Mouse (Mus musculus): ENCODE data around the gene Swi5.

Gene Swi5

GRCm38 (mm10) chr2:32316887-32317656 is 29.2 kb upstream of the Swi5 start:
- POLR2A ChIA-PET: interaction anchor here in 2 of 4 experiments (0.6 to 1.5 kb wide), 4 partner anchors 13 to 198 kb away, joined by 3 to 9 read pairs (median 4); no protein-coding TSS in a partner anchor

DNA sequence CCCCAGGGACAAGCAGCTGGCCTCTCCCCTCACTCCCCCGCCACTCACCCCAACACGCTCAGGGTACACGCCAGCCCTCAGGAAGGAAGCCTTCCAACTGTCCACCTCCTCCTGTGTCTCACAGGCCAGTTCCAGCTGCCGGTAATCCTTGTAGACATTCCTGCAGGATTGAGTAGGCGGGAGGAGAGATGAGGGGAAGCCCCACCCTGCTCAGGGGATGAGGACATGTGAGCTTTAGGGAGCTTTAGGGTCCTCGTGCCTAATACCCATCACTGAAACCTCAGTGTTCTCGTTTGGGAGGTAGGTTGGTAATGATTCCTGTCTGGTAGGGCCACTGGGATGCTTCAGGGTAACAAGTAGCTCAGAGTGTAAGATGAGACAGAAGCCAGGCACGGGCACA is 27.9 kb upstream of the Swi5 start:
- ChIA-PET CTCF (interaction anchor here in 2 of 4 experiments (0.5 to 1.1 kb wide), 4 partner anchors 11 to 171 kb away, joined by 3 to 5 read pairs (median 4); no protein-coding TSS in a partner anchor), POLR2A (interaction anchor here in 3 of 4 experiments (0.6 to 3.6 kb wide), 6 partner anchors 12 to 359 kb away, joined by 3 to 14 read pairs (median 3); no protein-coding TSS in a partner anchor)

More at GRCm38 (mm10) chr2:32316887-32317656, 29.2 kb upstream of the Swi5 start:
- CTCF ChIA-PET: interaction anchor here in 2 of 4 experiments (0.8 to 1.9 kb wide), 5 partner anchors 9 to 597 kb away, joined by 3 to 6 read pairs (median 5); no protein-coding TSS in a partner anchor

- ChIA-PET POLR2A (interaction anchor here in 1 of 4 experiments (3.6 kb wide), 1 partner anchor 11 kb away, joined by 14 read pairs; no protein-coding TSS in a partner anchor), CTCF (interaction anchor here in 2 of 4 experiments (1.1 to 1.2 kb wide), 2 partner anchors 10 to 44 kb away, joined by 3 read pairs; no protein-coding TSS in a partner anchor)
Observed at GRCm38 (mm10) chr2:32314831-32315230, 27.0 kb upstream of the Swi5 start.

- ChIA-PET POLR2A (interaction anchor here (0.5 to 3.6 kb wide), 40 partner anchors 8 to 582 kb away, joined by 3 to 14 read pairs (median 4); partner anchors contain the start of genes Swi5 (in 2 of the 4), 1110008P14Rik (in 1 of the 4), Golga2 (in 1 of the 4) and Slc25a25 (in 1 of the 4)), CTCF (interaction anchor here (0.5 to 2.1 kb wide), 41 partner anchors 8 to 1008 kb away, joined by 3 to 23 read pairs (median 4); partner anchors contain the start of genes Golga2 (in 2 of the 4), Swi5 (in 2 of the 4), 1110008P14Rik (in 1 of the 4) and Abl1 (in 1 of the 4))
Observed at GRCm38 (mm10) chr2:32312318-32312964, 24.6 kb upstream of the Swi5 start.

- POLR2A ChIA-PET: interaction anchor here in 3 of 4 experiments (0.6 to 2.2 kb wide), 22 partner anchors 17 to 371 kb away, joined by 3 to 10 read pairs (median 4); partner anchors contain the start of genes Swi5 (in 2 of the 3), 1110008P14Rik (in 1 of the 3), Golga2 (in 1 of the 3) and Slc25a25 (in 1 of the 3)
Observed at GRCm38 (mm10) chr2:32311443-32312317, 23.8 kb upstream of the Swi5 start.

DNA sequence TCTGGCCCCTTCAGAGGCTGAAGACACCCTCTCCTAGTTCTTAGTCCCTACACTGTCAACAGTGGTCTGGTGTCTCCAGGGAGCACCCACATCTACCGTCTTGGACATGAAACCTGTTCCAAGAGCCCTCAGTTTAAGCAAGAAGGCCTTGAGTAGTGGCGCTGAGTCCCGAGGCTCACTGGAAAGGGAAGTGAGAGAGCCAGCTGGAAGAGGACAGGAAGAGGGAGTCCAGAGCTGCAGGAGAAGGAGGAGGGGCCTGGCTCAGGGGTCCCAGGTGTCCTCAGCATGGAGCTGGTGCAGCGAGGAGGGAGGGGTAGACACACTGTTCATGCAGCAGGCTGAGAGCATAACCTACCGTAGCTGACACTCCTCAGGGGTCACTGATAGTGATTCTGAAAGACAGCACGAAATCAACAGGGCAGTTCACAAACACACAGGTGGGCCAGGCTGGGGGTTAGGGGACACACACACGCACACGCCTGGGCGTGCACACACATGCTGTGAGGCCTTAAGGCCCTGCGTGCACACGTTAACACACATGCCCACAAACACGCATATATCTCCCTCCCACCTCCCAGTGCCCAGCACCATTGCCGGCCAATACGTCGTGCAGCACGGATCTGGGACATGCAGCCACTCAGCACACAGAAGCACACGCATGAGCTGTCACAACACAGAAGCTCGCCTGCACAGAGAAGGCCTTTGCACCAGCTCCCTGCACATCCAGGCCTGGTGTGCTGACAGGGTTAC is 22.4 kb upstream of the Swi5 start:
- CTCF ChIA-PET: interaction anchor here in 3 of 4 experiments (0.7 to 2.1 kb wide), 4 partner anchors 21 to 176 kb away, joined by 3 to 5 read pairs (median 4); no protein-coding TSS in a partner anchor

More at GRCm38 (mm10) chr2:32311443-32312317, 23.8 kb upstream of the Swi5 start:
- CTCF ChIA-PET: interaction anchor here (0.5 to 2.1 kb wide), 25 partner anchors 7 to 601 kb away, joined by 3 to 23 read pairs (median 5); partner anchors contain the start of genes Golga2 (in 2 of the 4), Swi5 (in 2 of the 4) and 1110008P14Rik (in 1 of the 4)

DNA sequence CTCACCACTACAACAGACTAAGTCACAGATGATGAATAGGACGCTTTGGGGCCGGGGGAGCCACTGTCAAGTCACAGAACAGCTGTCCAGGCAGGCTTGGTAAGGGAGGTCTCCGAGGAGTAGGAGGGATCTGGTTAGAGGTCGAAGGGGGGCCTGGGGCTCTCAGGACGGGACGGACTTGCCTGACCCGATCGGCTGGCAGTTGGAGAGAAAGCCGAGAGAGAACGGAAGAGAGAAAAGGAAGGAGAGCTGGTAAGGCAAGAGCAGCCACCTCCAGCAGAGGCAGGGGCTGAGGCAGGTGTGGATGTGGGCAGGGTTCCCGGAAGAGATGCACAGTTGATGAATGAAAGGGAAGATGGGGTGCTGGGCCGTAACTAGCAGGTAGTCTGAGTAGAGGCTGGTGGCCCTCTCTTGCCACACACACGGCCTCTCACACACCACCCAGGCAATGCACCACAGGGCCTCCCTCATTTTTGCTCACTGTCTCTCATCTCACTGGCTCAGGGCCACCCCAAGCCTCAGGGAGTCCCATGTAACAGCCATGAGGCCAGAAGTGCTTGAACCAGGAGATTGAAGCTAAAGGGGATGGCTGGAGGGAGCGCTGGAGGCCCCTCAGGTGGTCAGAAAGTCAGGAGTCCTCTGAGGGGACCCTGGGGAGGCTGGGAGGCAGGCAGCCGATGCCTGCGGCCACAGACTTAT is 21.1 kb upstream of the Swi5 start:
- ChIA-PET POLR2A (interaction anchor here in 2 of 4 experiments (1.0 to 1.3 kb wide), 2 partner anchors 16 to 171 kb away, joined by 3 to 4 read pairs; no protein-coding TSS in a partner anchor), CTCF (interaction anchor here (0.6 to 2.1 kb wide), 19 partner anchors 12 to 667 kb away, joined by 3 to 11 read pairs (median 5); partner anchors contain the start of genes Swi5 (in 3 of the 4), 1110008P14Rik (in 2 of the 4) and Golga2 (in 2 of the 4))

More for the DNA sequence above, 22.4 kb upstream of the Swi5 start:
- POLR2A ChIA-PET: interaction anchor here in 3 of 4 experiments (0.6 to 1.9 kb wide), 6 partner anchors 22 to 1504 kb away, joined by 3 to 4 read pairs (median 4); partner anchors contain the start of gene Swi5 (in 1 of the 3)

GRCm38 (mm10) chr2:32307941-32308760 is 20.3 kb upstream of the Swi5 start:
- CTCF ChIA-PET: interaction anchor here (0.5 to 2.1 kb wide), 83 partner anchors 9 to 560 kb away, joined by 3 to 18 read pairs (median 3); partner anchors contain the start of genes Swi5 (in 3 of the 4), 1110008P14Rik (in 2 of the 4), Dnm1 (in 2 of the 4) and Golga2 (in 2 of the 4)
- POLR2A ChIA-PET: interaction anchor here in 3 of 4 experiments (0.6 to 1.8 kb wide), 12 partner anchors 13 to 171 kb away, joined by 3 to 9 read pairs (median 4); partner anchors contain the start of gene Swi5 (in 1 of the 3)

- ChIA-PET POLR2A (interaction anchor here in 2 of 4 experiments (0.7 to 1.8 kb wide), 6 partner anchors 12 to 170 kb away, joined by 3 to 9 read pairs (median 4); partner anchors contain the start of gene Swi5 (in 1 of the 2)), CTCF (interaction anchor here (0.6 to 2.1 kb wide), 48 partner anchors 9 to 382 kb away, joined by 3 to 18 read pairs (median 4); partner anchors contain the start of genes 1110008P14Rik (in 1 of the 4), Ciz1 (in 1 of the 4), Dnm1 (in 1 of the 4) and Pip5kl1 (in 1 of the 4))
Observed at GRCm38 (mm10) chr2:32307247-32307798, 19.4 kb upstream of the Swi5 start.

- CTCF ChIA-PET: interaction anchor here in 3 of 4 experiments (0.6 to 3.0 kb wide), 6 partner anchors 12 to 109 kb away, joined by 3 to 17 read pairs (median 6); no protein-coding TSS in a partner anchor
- POLR2A ChIA-PET: interaction anchor here in 2 of 4 experiments (0.6 to 1.2 kb wide), 3 partner anchors 19 to 1226 kb away, joined by 3 to 4 read pairs (median 3); partner anchors contain the start of genes Golga2 (in 1 of the 2) and Swi5 (in 1 of the 2)
Observed at GRCm38 (mm10) chr2:32306176-32306575, 18.3 kb upstream of the Swi5 start.

GRCm38 (mm10) chr2:32305668-32306067 is 17.8 kb upstream of the Swi5 start:
- ChIA-PET CTCF (interaction anchor here in 3 of 4 experiments (0.6 to 3.0 kb wide), 9 partner anchors 13 to 261 kb away, joined by 3 to 17 read pairs (median 6); no protein-coding TSS in a partner anchor), POLR2A (interaction anchor here in 2 of 4 experiments (0.6 to 1.9 kb wide), 4 partner anchors 14 to 1226 kb away, joined by 3 to 8 read pairs (median 4); partner anchors contain the start of gene Swi5 (in 1 of the 2))

DNA sequence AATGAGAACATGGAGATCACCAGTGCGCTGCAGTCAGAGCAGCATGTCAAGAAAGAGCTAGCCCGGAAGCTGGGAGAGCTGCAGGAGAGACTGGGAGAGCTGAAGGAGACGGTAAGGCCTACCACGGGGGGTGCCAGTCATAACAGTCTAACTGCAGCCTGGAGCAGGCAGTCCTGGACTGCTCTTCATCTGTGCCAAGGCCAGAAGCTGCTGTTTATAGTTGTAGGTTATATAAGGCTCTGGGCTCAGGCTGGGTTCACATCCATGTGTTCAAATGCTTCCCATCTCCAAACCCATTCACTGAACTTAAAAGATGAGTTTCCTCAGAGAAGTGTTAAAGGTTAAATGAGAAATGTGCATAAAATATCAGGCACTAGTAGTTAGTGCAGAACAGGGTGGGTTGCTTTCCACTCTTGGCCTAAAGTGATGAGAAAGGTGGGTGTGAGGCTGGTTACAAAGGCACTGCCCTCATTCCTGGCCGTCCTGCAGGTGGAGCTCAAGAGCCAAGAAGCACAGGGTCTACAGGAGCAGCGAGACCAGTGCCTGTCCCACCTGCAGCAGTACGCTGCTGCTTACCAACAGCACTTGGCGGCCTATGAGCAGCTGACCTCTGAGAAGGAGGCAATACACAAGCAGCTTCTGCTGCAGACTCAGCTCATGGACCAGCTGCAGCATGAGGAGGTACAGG is 16.4 kb upstream of the Swi5 start:
- ChIA-PET POLR2A (interaction anchor here in 3 of 4 experiments (0.6 to 2.5 kb wide), 19 partner anchors 8 to 220 kb away, joined by 3 to 14 read pairs (median 4); partner anchors contain the start of genes Swi5 (in 3 of the 3) and Golga2 (in 2 of the 3)), CTCF (interaction anchor here (0.5 to 3.4 kb wide), 70 partner anchors 8 to 1067 kb away, joined by 3 to 26 read pairs (median 4); partner anchors contain the start of genes Swi5 (in 3 of the 4), Golga2 (in 2 of the 4), Ciz1 (in 1 of the 4) and Dpm2 (in 1 of the 4))

- ChIA-PET CTCF (interaction anchor here (0.6 to 3.4 kb wide), 21 partner anchors 9 to 338 kb away, joined by 3 to 26 read pairs (median 8); partner anchors contain the start of genes Swi5 (in 2 of the 4), Ciz1 (in 1 of the 4) and Golga2 (in 1 of the 4)), POLR2A (interaction anchor here in 2 of 4 experiments (0.9 to 2.5 kb wide), 9 partner anchors 11 to 325 kb away, joined by 3 to 14 read pairs (median 4); partner anchors contain the start of gene Swi5 (in 1 of the 2))
Observed at GRCm38 (mm10) chr2:32302952-32303351, 15.1 kb upstream of the Swi5 start.
